Mouse (Mus musculus) cerebellum, adult 18-20 months (tissue): ENCODE measurements at regions not wholly inside any gene's neighbourhood (a gene's known extent, or its start where the extent isn't known, plus 50 kb on each side); places are given as distances from the start of the nearest gene placed in this dataset.

Experiments used
- DNase-seq, 2 experiments: peaks; one replicate each; pipeline ENCODE4 v3.0.0; 2021

GRCm38 (mm10) chr5:28903805-28904320 is 291.9 kb upstream of the Rnf32 start:
- DNase-seq, result no peak

- no peak for DNase-seq
These were observed 303.0 kb upstream of the Rnf32 start for GRCm38 (mm10) chr5:28892703-28893249.

GRCm38 (mm10) chr5:28891988-28892387 is 303.8 kb upstream of the Rnf32 start:
- no peak for DNase-seq

- DNase-seq, result no peak
These were observed 310.9 kb upstream of the Rnf32 start for GRCm38 (mm10) chr5:28884746-28885365.

- DNase-seq, result no peak
These were observed 319.6 kb upstream of the Rnf32 start for GRCm38 (mm10) chr5:28876199-28876598.

GRCm38 (mm10) chr5:28873600-28874265 is 322.1 kb upstream of the Rnf32 start:
- DNase-seq, result no peak

GRCm38 (mm10) chr5:28859604-28860371 is 336.0 kb upstream of the Rnf32 start:
- DNase-seq, result peak in 1 of 2 experiments; percentile 9

- DNase-seq, result peak; percentile 41 to 43
These were observed 357.5 kb upstream of the Rnf32 start for GRCm38 (mm10) chr5:28838141-28838925.

GRCm38 (mm10) chr5:28819091-28819490 is 352.0 kb upstream of the Shh start:
- DNase-seq, result no peak

- DNase-seq, result no peak
These were observed 340.9 kb upstream of the Shh start for GRCm38 (mm10) chr5:28807950-28808349.

- no peak for DNase-seq
These were observed 332.4 kb upstream of the Shh start for GRCm38 (mm10) chr5:28799464-28799863.

GRCm38 (mm10) chr5:28798361-28798760 is 331.3 kb upstream of the Shh start:
- no peak for DNase-seq

- no peak for DNase-seq
These were observed 328.2 kb upstream of the Shh start for GRCm38 (mm10) chr5:28795130-28795758.

GRCm38 (mm10) chr5:28793781-28794180 is 326.7 kb upstream of the Shh start:
- DNase-seq, result no peak

GRCm38 (mm10) chr5:28785347-28786060 is 318.4 kb upstream of the Shh start:
- DNase-seq, result no peak

- DNase-seq, result no peak
These were observed 317.4 kb upstream of the Shh start for GRCm38 (mm10) chr5:28784339-28784966.

- no peak for DNase-seq
These were observed 308.7 kb upstream of the Shh start for GRCm38 (mm10) chr5:28775648-28776359.

- DNase-seq, result no peak
These were observed 304.7 kb upstream of the Shh start for GRCm38 (mm10) chr5:28771796-28772195.

GRCm38 (mm10) chr5:28756171-28756948 is 289.3 kb upstream of the Shh start:
- no peak for DNase-seq
